Mouse (Mus musculus): ENCODE measurements around the gene Tsku. TPM values are rescaled to one million over a fixed set of nuclear protein-coding genes. Genes with fewer than 3 reads are reported as not detected.

Tsku gene
- polyA plus RNA-seq, 1 experiment from 2014 or later: 23.6 TPM

DNA sequence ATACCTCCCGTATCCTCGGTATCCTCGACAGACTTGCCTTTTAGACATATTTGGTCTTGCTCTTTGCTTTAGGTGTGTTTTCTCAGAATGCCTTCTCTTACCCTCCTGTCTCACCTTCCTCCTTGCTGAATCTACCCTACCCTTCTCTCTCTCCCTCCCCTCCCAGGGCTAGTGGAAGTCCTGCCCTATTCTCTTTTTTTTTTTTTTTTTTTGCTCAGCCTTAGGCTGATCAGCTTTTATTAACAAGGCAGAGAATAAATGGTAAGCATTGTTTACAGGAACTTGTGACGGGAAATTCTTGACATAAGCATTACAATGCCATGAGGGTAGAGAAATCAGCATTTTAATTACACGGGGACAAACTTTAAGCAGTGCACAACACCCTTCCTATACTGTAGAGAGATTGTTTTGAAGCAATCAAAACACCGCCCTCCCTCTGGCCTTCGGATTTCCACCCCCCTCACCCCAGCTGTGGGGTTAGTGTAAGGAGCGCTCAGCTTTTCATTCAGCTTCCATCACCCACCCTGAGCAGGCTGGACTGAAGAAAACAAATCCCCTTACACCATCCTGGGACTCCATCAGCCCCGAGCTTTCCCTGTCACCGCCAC lies 8.7 kb upstream of the Tsku start:
- DNase-seq (ENCODE audit: low spot score): no peak

GRCm38 (mm10) chr7:98361662-98362061 lies 534 bp upstream of the Tsku start:
- H3K36me3 ChIP-seq (ENCODE audit: control insufficient read depth, insufficient read depth, low read length): 0 out of 2 replicates have a peak, but pooled peaks cover 4% of the 10 kb centered on the region
- H3K9me3 ChIP-seq (ENCODE audit: control insufficient read depth, low read length): no peaks in the 10 kb centered on the region
- 12% methylated on average over 2 of the region's 2 CpGs for WGBS
- peak overlapping the region; percentile 86 for H3K9ac ChIP-seq (ENCODE audit: low read depth, low read length)
- ATAC-seq (ENCODE audit: low read depth): no peak
- DNase-seq (ENCODE audit: low spot score): peak; percentile 42
- H3K4me2 ChIP-seq (ENCODE audit: low read depth, low read length): peak overlapping the region; percentile 93
- peak overlapping the region; percentile 88 for H3K27ac ChIP-seq (replicated peaks; ENCODE audit: low read depth, low read length)
- H3K4me3 ChIP-seq (ENCODE audit: low read depth, low read length): peak overlapping the region; percentile 70
- peaks cover 28% of the 10 kb centered on the region for H3K4me1 ChIP-seq (ENCODE audit: control insufficient read depth, insufficient read depth, low read length)
- no peaks in the 10 kb centered on the region for H3K27me3 ChIP-seq (replicated peaks; ENCODE audit: control insufficient read depth, insufficient read depth, low read length)

More for the DNA sequence above, 8.7 kb upstream of the Tsku start:
- no peaks in the 10 kb centered on the region for H3K9me3 ChIP-seq (ENCODE audit: control insufficient read depth, low read length)
- no peak for ATAC-seq (ENCODE audit: low read depth)
- no peak overlapping the region for H3K4me3 ChIP-seq (ENCODE audit: low read depth, low read length)
- no peaks in the 10 kb centered on the region; the same call in 1 of the 2 replicates for H3K27me3 ChIP-seq (replicated peaks; ENCODE audit: control insufficient read depth, insufficient read depth, low read length)
- H3K36me3 ChIP-seq (ENCODE audit: control insufficient read depth, insufficient read depth, low read length): no peaks in the 10 kb centered on the region
- 57% methylated on average over 10 of the region's 10 CpGs for WGBS
- H3K9ac ChIP-seq (ENCODE audit: low read depth, low read length): no peak overlapping the region
- H3K4me1 ChIP-seq (ENCODE audit: control insufficient read depth, insufficient read depth, low read length): peaks cover 4% of the 10 kb centered on the region; the same call in 1 of the 2 replicates
- no peak overlapping the region for H3K27ac ChIP-seq (replicated peaks; ENCODE audit: low read depth, low read length)
- no peak overlapping the region for H3K4me2 ChIP-seq (ENCODE audit: low read depth, low read length)

- Histone ChIP-seq H3K4me3 (ENCODE audit: low read depth, low read length) (peak overlapping the region; percentile 70), H3K27me3 (replicated peaks; ENCODE audit: control insufficient read depth, insufficient read depth, low read length) (no peaks in the 10 kb centered on the region), H3K9ac (ENCODE audit: low read depth, low read length) (peak overlapping the region; percentile 86), H3K4me2 (ENCODE audit: low read depth, low read length) (peak overlapping the region; percentile 93), H3K36me3 (ENCODE audit: control insufficient read depth, insufficient read depth, low read length) (0 out of 2 replicates have a peak, but pooled peaks cover 4% of the 10 kb centered on the region), H3K4me1 (ENCODE audit: control insufficient read depth, insufficient read depth, low read length) (peaks cover 38% of the 10 kb centered on the region), H3K27ac (replicated peaks; ENCODE audit: low read depth, low read length) (peak overlapping the region; percentile 88), H3K9me3 (ENCODE audit: control insufficient read depth, low read length) (no peaks in the 10 kb centered on the region)
- DNase-seq (ENCODE audit: low spot score) (peak; percentile 30), ATAC-seq (ENCODE audit: low read depth) (0 out of 2 replicates have a peak, but pooled peaks have one; percentile 1)
- 0% methylated on average over 20 of the region's 20 CpGs for WGBS
These were observed 522 bp downstream of the Tsku start for GRCm38 (mm10) chr7:98360621-98360990.

DNA sequence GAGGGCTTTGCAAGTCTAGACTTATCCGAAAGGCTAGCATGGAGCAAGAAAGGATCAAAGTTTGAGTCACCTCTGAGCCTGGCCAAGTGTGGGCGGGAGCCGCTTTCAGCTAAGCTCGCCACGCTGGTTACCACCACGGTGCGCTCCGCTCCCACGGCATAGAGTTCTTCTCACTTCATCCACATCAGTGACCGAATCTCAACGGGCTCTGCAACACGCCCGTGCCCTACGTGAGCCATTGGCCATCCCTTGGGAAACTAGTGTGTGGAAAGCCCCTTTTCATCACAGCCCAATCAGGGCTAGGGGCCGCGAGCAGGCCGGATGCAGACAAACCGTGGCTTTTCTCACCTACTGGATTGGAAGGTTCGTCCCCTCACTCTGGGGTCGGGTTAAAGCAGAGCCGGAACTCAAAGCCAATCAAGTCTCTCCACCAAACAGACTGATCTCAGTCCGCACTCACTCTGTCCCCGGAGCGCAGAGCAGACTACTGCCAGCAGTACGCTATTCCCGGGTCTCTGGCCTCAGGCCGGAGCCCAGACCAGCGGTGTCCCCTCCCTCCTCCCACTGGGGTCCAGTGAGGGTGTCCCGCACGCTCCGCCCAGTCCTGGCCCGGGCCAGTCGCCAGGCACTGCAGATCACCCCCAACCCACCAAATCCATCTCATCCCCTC lies 1.0 kb downstream of the Tsku start:
- peak overlapping the region; percentile 86 for H3K9ac ChIP-seq (ENCODE audit: low read depth, low read length)
- H3K36me3 ChIP-seq (ENCODE audit: control insufficient read depth, insufficient read depth, low read length): 0 out of 2 replicates have a peak, but pooled peaks cover 4% of the 10 kb centered on the region
- H3K27ac ChIP-seq (replicated peaks; ENCODE audit: low read depth, low read length): peak overlapping the region; percentile 88
- WGBS: 3% methylated on average over 31 of the region's 33 CpGs
- peak overlapping the region; percentile 93 for H3K4me2 ChIP-seq (ENCODE audit: low read depth, low read length)
- no peaks in the 10 kb centered on the region for H3K9me3 ChIP-seq (ENCODE audit: control insufficient read depth, low read length)
- peaks cover 43% of the 10 kb centered on the region for H3K4me1 ChIP-seq (ENCODE audit: control insufficient read depth, insufficient read depth, low read length)
- H3K27me3 ChIP-seq (replicated peaks; ENCODE audit: control insufficient read depth, insufficient read depth, low read length): no peaks in the 10 kb centered on the region
- peak; percentile 33 for ATAC-seq (ENCODE audit: low read depth)
- DNase-seq (ENCODE audit: low spot score): peak; percentile 72
- H3K4me3 ChIP-seq (ENCODE audit: low read depth, low read length): peak overlapping the region; percentile 70

DNA sequence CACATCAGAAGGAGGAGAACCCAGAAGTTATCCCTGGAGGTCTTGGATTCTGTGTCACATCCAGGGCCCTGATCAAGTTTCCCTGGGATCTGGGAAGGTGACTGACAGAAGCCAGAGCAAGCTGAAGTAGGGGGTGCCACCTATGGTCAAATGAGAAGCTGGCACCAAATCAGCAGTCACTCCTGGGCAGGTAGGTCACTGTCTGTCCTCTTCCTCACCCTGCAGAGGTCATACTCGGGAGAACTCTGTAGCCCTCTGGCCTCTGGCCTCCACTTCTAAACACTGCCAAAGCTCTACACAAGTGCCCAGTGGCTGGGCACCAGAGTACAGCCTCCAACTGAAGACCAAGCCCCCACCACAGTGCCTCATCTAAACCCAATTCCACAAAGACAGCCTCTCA lies 3.1 kb downstream of the Tsku start:
- Histone ChIP-seq H3K4me1 (ENCODE audit: control insufficient read depth, insufficient read depth, low read length) (peaks cover 58% of the 10 kb centered on the region), H3K4me2 (ENCODE audit: low read depth, low read length) (peak overlapping the region; percentile 8; the same call in 1 of the 2 replicates), H3K4me3 (ENCODE audit: low read depth, low read length) (no peak overlapping the region), H3K27me3 (replicated peaks; ENCODE audit: control insufficient read depth, insufficient read depth, low read length) (no peaks in the 10 kb centered on the region), H3K27ac (replicated peaks; ENCODE audit: low read depth, low read length) (no peak overlapping the region), H3K9ac (ENCODE audit: low read depth, low read length) (no peak overlapping the region), H3K9me3 (ENCODE audit: control insufficient read depth, low read length) (no peaks in the 10 kb centered on the region), H3K36me3 (ENCODE audit: control insufficient read depth, insufficient read depth, low read length) (0 out of 2 replicates have a peak, but pooled peaks cover 4% of the 10 kb centered on the region)
- DNase-seq (ENCODE audit: low spot score) (no peak), ATAC-seq (ENCODE audit: low read depth) (no peak)
- 88% methylated on average over 1 of the region's 1 CpGs for WGBS

- Histone ChIP-seq H3K4me1 (ENCODE audit: control insufficient read depth, insufficient read depth, low read length) (peaks cover 53% of the 10 kb centered on the region), H3K4me2 (ENCODE audit: low read depth, low read length) (no peak overlapping the region), H3K27ac (replicated peaks; ENCODE audit: low read depth, low read length) (no peak overlapping the region), H3K9me3 (ENCODE audit: control insufficient read depth, low read length) (no peaks in the 10 kb centered on the region), H3K36me3 (ENCODE audit: control insufficient read depth, insufficient read depth, low read length) (peaks cover 10% of the 10 kb centered on the region; the same call in 1 of the 2 replicates), H3K27me3 (replicated peaks; ENCODE audit: control insufficient read depth, insufficient read depth, low read length) (no peaks in the 10 kb centered on the region), H3K4me3 (ENCODE audit: low read depth, low read length) (no peak overlapping the region), H3K9ac (ENCODE audit: low read depth, low read length) (no peak overlapping the region)
- ATAC-seq (ENCODE audit: low read depth): no peak
- DNase-seq (ENCODE audit: low spot score): no peak
- WGBS: 75% methylated on average over 5 of the region's 5 CpGs
These were observed 3.8 kb downstream of the Tsku start for GRCm38 (mm10) chr7:98357324-98357723.

GRCm38 (mm10) chr7:98354921-98355310 lies 6.2 kb downstream of the Tsku start:
- Histone ChIP-seq H3K4me2 (ENCODE audit: low read depth, low read length) (0 out of 2 replicates have a peak overlapping the region, but pooled peaks have one; percentile 5), H3K27me3 (replicated peaks; ENCODE audit: control insufficient read depth, insufficient read depth, low read length) (no peaks in the 10 kb centered on the region), H3K4me1 (ENCODE audit: control insufficient read depth, insufficient read depth, low read length) (peaks cover 48% of the 10 kb centered on the region), H3K9me3 (ENCODE audit: control insufficient read depth, low read length) (no peaks in the 10 kb centered on the region), H3K36me3 (ENCODE audit: control insufficient read depth, insufficient read depth, low read length) (peaks cover 25% of the 10 kb centered on the region), H3K4me3 (ENCODE audit: low read depth, low read length) (no peak overlapping the region), H3K9ac (ENCODE audit: low read depth, low read length) (no peak overlapping the region), H3K27ac (replicated peaks; ENCODE audit: low read depth, low read length) (peak overlapping the region; percentile 74)
- WGBS: 45% methylated on average over 4 of the region's 4 CpGs
- ATAC-seq (ENCODE audit: low read depth) (no peak), DNase-seq (ENCODE audit: low spot score) (no peak)

GRCm38 (mm10) chr7:98354160-98354920 lies 6.8 kb downstream of the Tsku start:
- Histone ChIP-seq H3K4me1 (ENCODE audit: control insufficient read depth, insufficient read depth, low read length) (peaks cover 45% of the 10 kb centered on the region), H3K27me3 (replicated peaks; ENCODE audit: control insufficient read depth, insufficient read depth, low read length) (no peaks in the 10 kb centered on the region), H3K9me3 (ENCODE audit: control insufficient read depth, low read length) (no peaks in the 10 kb centered on the region), H3K4me3 (ENCODE audit: low read depth, low read length) (no peak overlapping the region), H3K9ac (ENCODE audit: low read depth, low read length) (no peak overlapping the region), H3K36me3 (ENCODE audit: control insufficient read depth, insufficient read depth, low read length) (peaks cover 29% of the 10 kb centered on the region), H3K27ac (replicated peaks; ENCODE audit: low read depth, low read length) (peak overlapping the region; percentile 74), H3K4me2 (ENCODE audit: low read depth, low read length) (0 out of 2 replicates have a peak overlapping the region, but pooled peaks have one; percentile 5)
- DNase-seq (ENCODE audit: low spot score): peak; percentile 85
- WGBS: 16% methylated on average over 10 of the region's 12 CpGs
- ATAC-seq (ENCODE audit: low read depth): peak; percentile 91
